Mouse (Mus musculus) testis, adult 2 months (tissue): ENCODE data around the gene Il12rb2.

Source experiments
- CTCF ChIP-seq: fragments of 200-500 bp; IDR thresholded peaks from 2 replicates; pipeline ENCODE4 v1.5.1; 2012; ENCODE audit warnings: low read depth, mild to moderate bottlenecking, inconsistent platforms, low read length, moderate library complexity; ENCODE audit not compliant: control insufficient read depth, insufficient read depth, insufficient replicate concordance
- POLR2A ChIP-seq: fragments of 200-500 bp; IDR thresholded peaks from 2 replicates; pipeline ENCODE4 v1.6.1; 2012; ENCODE audit warnings: low read depth, mild to moderate bottlenecking, inconsistent platforms, low read length, moderate library complexity; ENCODE audit not compliant: control insufficient read depth

DNA sequence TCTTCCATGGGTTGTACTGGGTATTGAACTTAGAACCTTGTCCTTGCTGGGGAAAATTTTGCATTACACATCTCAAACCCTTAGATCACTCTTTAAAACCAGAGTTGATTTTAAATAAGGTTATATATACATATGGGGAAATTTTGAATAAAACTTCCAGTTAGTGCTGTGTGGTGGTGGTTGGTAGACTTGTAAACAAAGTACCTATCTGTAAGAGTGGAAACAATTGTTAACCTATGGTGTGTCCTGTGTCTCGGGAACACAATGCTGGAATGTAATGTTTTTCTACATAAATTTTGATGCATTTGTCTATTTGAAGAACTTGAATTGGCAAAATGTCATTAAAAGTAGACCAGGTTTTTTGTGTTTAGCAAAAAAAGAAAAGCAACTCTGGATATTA is 107.0 kb downstream of the Il12rb2 start:
- no peak for TF ChIP-seq CTCF
- no peak for TF ChIP-seq POLR2A
